Mouse (Mus musculus) brain, embryonic 18.5 days (tissue): Measurements from ENCODE around the gene Myo1d.

Source experiments
- DNase-seq: peaks from one replicate; pipeline ENCODE4 v3.0.0-alpha.2; 2012; ENCODE audit warnings: low read depth, low spot score

Myo1d gene

DNA sequence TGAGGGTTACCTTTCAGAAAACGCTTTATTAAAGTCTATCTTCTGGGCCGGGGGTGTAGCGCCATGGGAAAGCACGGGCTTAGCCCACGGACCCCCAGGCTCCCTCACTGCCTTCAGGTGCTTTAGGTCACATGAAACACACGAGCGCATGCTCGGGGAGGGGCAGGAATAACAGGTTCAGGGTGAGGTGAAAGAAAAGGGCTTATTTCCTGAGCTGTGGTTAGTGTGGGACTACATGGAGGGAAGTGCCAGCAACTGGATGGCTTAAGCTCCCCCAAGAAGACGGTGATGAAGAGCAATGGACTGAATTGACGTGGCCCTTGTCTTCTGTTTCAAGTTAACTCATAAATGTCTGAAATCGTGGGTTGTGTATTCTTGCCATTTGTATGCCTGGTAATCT lies 226.8 kb downstream of the Myo1d start:
- no peak for DNase-seq

DNA sequence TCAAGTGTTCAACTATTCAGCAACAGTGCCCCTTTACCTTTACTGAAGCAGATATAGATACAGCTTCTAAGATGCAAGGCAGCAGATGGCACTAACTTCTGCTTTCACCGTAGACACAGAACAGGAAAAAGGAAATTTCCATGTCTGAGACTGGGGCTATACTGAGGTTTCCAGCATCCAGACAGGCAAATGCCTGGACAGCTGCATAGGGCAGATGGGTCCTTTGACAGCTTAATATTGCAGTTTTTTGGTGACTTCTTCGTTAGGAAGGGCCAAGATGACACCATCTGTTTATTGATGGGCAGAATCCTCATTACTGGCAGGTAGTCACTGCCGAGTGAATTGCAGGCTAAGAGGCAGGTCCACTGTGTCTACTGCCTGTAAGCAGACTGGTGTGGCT lies 228.2 kb downstream of the Myo1d start:
- DNase-seq = no peak

DNA sequence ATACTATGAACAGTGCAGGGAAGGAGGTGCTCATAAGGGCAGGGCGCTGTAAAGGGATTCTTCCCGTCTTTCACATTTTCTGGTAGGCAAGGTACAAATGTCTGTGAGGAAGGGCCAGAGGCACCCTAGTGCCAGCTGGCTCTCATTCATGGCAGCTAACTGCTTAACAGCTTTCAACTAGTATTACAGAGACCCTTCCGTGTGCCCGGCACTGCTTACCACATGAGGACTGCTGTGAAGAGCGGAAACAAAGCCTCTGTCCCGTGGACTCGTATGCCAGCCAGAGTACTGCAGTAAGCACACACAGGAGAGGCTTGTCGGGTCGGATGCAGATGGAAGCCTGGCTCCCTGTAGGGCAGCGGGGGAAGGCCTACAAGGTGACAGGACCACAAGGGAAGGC lies 229.6 kb downstream of the Myo1d start:
- no peak for DNase-seq

DNA sequence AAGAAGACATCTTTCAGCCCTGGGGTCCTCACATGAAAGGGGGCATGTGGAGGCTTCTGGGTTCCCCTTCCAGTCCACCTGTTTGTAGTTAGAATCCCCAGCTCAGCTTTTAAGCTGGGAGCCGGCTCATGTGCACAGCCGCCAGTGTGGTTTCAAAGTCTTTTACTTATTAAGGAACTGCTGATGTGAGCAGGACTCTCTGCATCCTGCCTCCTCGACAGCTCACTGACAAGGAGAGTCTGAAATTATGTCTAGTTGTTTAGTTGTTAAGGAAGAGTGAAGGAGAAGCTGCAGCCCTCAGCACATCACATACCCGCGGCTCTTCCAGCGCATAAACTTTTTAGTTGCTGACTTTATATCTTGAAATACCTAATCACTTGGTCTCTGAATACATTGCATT lies 230.0 kb downstream of the Myo1d start:
- no peak for DNase-seq

DNA sequence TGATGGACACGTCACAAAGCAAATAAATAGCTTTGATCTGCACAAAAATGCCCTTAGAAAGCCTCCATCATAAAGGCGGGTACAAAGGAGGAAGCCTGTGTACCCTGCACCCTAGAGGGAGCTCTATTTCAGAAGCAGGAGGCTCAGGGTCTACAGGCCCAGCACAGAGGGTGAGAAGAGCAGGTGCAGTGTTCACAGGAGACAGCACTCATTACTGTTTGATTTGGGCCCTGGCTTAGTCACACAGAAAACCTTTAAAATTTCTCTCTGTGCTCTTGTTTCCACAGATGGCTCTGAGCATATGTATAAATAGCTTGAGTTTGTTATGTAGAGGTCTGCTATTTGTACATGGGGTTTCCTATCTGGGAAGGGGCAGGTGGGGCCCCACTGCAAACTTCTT lies 233.6 kb downstream of the Myo1d start:
- DNase-seq = no peak

DNA sequence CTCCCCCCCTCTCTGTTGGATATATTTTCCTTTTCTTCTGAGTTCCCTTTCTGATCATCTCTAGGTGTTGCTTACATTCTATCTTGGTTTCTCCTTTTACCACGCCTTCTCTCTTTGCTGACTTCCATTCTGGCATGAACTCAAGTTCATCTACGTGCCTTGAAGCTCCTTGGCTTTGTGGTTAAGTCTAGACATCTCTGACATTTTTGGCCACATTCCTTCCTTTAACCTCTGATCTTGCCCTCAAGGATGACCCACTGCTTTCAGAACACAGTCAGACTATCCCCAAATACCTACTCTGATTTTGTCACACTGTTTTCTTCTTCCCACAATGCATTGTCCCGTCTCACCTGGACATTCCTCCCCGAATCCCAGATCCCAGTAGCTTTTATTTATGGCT lies 240.8 kb downstream of the Myo1d start:
- no peak for DNase-seq

DNA sequence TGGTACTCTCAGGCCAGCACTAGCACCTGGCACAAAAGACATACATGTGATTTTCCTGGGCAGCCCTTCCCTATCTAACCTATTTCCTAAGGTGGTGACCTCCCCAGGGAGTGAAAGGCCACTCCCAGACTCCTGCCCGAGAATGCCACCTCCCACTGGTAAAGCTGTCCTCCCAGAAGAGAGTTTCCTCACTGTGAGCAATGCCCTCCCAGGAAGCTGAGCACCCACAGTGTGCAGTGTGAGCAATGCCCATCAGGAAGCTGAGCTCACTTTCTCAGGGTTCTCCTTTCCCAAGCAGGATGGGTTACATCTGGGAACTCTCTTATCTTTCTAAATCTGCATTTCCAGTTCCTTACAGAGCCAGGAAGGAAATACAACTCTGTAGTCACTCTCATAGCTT lies 246.9 kb downstream of the Myo1d start:
- no peak for DNase-seq

DNA sequence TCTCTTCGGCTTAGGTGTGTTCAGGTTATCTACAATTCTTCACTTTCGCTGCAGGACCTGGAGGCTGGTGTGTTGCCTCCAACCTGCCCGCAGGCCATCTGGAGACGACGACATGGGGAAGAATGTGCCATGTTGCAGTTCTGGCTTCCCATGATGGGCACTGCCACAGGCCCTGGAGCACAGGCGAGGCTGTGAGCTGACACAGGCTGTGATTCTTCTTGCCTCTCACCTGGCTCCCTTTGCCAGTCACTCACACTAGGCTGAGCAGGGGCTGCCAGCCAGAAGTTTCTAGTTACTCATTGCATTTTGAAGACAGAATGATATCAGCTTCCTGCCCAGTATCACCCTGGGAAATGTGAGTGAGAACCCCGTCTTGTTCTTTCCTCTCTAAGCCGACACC lies 250.7 kb downstream of the Myo1d start:
- no peak for DNase-seq

DNA sequence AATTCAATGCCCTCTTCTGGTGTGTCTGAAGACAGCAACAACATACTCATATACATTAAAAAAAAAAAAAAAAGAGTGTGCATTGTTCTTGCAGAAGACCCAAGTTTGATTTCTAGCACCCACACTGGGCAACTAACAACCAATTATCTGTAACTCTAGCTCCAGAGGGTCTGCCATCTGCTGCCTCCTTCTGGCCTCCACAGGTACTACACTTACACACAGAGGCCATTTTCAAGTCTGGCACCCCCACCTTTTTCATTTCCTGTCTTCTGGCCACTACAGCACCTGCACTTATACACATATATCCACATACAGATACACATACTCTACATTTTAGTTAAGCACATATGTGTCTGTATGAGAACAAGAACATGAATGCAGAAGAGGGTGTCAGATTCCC lies 252.1 kb downstream of the Myo1d start:
- no peak for DNase-seq

DNA sequence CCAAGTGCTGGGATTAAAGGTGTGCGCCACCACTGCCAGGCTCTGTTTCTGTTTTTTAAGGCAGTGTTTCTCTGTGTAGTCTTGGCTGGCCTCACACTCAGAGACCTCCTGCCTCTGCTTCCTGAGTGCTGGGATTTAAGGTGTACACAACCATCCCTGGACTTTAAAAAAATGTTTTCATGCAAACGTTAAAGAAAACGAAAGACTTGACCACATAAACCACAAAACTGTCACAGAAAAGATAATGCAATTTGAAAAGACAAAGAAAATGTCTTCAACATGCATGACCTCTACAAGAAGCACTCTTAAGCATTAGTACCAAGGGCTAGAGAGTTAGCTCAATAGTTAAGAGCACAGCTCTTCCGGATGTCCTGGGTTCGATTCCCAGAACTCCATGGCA lies 255.6 kb downstream of the Myo1d start:
- no peak for DNase-seq

DNA sequence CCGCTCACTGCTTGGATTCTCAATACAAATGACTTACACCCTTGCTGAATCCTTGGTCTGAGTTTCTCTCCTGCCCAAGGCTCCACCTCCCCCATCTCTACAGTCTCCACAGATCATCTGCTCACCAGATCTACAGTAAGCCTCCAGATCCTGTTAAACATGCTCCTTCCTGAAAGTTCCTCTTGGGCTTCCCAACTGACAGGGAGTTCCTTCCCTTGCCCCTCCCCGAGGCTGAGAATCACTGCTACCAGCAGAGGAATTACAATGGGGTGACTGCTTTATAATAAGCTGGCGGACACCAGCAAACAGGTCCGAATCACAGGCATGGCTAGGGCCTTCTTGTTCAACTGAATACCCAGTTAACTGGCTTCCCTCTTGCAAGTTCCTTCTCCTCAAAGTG lies 256.4 kb downstream of the Myo1d start:
- DNase-seq = no peak

DNA sequence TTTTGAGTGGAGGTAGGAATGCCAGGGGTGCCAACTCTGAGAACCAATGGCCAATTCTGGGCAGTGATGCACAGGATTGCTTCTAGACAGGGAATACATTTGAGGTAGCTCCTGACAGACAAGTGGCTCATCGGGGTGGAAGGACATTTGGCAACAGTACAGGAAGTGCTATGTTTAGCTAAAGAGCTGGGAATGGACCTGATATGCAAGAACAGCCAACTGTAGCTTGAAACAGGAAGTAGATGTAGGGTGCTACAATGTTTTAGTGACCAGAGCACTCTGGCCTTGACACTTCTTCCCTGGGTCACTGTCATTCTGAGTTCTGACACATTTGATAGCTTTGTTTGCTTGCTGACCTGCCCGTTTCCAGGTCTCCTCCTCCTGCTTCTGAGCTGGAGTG lies 257.0 kb downstream of the Myo1d start:
- DNase-seq = no peak

DNA sequence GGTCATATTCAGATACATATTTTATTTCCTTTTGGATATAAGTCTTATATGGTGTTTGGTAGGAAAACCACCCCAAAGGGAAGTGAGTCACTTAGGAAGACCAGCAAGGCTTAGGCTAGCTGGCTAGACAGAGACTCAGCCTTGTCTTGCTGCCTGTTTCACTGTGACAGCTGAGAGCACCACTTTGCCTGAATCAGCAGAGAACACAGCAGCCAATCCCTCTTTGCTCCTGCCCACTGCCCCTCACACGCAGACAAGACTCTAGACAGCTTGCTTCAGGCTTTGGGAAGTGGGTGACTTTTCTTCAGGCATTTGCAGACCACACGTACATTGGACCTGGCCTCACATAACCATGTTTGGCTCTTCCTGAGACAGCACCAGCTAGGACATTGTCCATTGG lies 258.7 kb downstream of the Myo1d start:
- DNase-seq = no peak

DNA sequence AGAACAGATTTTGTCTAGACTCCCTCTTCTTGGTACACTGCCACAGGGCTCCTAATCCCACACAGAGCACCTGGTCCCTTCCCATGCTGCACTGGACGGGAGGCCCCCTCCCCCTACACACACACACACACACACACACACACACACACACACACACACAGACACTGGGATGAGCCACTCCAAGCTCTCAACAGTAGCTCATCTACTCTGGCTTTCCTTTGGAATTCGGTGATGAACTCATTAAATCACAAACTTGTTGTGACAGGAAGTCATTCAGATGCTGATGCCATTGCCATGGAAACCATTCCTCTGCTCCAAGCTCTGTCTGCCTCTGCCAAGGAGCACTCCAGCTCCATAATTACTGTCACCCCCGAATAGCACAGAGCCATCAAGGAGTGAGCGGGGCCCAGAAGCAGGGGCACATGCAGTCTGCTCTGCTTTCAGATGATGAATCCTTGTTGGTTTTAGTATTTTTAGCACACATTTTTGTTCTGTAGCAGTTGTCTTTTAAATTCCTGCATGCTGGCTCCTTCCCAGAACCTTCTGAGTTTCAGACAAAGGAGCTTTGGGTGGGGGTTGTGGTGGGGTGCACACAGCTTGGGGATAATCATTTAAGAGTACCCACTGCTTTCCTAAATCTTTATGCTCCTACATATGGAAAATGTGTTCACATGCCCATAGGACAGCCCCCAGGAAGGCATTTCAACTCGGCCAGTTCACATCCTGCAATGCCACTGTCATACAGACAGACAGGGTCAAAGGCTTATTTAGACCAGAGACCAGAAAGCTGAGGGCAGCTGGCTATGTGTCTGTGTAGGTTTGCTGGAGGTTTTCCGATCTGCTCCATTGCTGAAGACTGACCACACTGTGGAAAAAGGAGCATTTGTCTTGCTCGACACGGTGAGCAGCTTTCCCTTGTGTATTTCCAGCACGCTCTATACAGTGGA lies 261.1 kb downstream of the Myo1d start:
- DNase-seq = peak; percentile 93

DNA sequence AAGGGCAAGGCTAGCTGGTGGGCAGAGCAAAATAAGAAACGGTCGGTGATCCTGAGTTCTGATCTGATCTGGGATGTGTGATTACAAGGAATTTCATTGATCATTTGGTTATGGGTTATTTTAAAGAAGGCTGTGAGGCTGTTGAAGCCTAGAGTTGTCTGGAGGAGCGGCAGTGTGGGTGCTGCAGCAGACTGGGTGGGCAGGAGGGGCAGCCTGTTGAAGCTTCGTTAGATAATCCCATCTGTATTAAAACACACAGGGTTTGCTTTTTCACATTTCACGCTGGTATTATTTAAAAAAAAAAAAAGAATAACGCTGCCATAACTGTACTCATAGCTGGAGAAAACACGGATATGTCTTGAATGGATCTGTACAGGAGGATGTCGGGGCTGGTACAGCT lies 263.9 kb downstream of the Myo1d start:
- DNase-seq = no peak

DNA sequence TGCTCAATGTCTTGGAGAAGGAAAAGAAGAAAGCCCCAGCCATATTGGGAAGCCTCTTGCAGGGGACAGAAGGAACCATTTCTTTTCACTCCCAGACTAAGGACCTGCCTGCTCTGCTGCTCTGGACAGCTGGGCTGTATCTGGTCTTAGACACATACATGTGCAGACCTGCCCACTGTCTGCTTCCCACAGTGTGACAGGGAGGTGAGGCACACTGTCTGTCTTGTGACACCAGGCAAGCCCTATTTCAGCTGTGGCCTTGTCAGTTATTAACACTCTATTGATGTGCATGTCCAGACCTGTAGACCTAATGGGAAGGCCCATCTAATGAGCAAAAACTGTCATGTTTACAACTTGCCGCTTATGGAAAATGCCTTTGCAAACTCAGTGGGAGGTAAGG lies 264.5 kb downstream of the Myo1d start:
- no peak for DNase-seq

DNA sequence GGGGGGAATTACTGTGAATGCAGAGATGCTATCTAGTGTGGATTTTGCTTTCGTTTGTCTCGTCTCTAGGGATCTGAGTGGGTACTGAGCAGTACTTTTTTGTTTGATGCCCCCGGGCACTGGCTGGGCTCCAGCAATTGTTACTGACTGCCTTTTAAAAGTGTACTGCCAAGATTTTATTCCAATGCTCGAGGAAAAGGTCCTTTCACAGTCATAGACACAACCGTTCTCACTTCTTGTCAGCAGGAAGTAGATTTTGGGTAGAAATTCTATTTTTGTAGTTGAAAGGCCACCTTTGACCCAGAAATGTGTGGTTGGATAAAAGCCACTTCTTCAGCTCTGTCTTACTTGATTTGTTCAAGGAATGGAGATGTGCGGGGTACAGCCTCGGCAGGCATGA lies 266.0 kb downstream of the Myo1d start:
- DNase-seq = no peak

DNA sequence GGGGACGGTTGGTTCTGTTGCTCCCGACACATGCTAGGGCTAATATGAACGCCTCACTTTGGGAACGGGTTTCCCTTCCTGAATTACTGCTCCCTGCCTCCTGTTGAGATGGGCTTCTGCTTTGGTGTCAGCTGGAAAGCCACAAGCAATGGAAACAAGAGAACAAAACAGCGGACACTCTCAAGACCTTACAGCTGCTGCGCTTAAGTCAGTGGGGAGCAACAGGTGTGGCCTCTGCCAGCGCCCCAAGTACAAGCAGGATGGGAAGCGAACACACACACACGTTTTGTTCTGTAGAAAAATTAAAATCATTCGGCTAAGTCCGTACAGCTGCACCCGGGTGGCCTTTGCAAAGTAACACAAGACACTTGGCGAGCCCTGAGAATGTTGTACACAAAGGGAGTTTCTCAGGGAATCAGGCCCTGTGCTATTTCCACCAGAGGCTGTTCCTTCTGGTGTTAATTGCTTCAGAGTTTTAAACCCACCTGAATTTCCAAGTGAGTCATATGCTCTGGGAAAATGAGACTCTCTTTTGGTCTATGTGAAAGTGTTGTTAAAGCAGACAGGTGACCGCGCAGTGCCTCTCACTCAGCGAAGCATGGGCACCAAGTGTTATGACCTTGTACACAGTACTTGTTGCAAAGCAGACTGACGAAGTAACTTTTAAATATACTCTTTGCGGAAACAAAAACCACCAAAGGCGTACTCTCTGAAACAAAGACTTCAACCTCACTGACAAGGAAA lies 267.3 kb downstream of the Myo1d start:
- no peak for DNase-seq

DNA sequence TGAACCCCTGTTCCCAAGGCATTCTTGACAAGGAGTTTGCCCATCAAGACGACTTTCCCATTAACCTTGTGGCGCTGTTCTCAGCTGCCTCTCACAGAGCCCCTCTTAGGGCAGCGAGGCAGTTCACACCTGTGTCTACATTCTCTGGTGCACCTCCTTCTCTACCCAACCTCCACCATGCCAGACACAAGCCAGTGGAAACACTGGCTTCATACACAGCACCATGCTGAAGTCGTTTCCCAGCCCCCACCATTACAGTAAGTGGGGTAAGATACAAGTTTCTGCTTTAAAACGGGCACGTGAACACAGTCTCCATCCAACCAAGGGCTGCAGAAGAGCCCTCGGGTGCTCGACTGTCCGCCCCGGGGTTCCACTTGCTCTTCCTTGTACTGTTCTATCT lies 269.7 kb downstream of the Myo1d start:
- no peak for DNase-seq

DNA sequence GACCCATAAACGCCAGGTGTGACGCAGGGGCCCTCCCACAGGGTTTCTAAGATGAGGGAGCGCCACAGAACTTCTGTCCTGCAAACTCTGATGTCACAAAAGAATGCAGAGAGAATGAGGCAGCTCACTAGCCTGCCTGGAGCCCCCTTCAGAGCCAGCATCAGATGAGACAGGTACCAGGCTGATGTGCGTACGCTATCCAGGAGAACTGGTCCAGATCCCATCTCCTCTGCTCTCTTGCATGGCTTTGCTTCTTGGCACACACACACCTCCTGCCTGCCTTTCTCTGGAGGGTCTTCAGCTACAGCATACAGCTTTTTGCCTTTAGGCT lies 270.7 kb downstream of the Myo1d start:
- DNase-seq = no peak

DNA sequence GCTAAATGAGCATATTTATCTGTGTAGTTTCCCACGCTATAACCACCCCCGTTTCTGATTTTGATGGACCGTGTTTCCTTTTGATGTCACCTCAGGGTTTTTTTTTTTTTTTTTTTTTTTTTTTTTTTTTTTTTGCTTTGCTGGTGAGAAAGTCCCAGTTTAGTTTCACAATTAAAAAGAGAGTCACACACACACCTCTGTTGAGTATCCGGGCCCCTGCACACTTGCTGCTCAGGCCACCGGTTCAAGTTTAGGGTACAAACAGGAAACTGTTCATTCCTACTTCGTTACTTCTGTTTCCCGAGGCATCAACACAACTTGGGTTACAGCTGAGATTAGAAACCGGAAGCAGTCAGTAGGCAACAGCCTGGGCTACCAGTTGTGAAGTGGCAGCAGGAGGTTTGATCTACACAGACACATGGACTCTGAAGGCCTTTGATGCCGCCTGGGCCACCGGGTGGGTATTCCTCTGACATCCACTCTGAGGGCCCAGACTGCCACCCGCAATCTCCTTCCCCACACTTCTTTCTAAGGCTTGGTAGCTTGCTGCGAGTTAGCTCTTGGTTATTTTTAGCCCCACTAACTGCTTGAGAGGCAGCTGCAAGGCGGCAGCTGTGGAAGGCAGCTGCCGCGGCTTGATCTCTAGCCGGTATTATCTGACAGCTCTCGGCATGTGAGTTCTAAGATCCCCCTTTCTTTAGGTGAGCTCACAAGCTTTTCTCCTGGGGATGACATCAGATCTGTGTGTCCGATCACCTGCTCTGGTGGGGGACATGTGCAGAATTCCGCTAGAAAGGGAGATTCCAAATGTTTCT lies 271.3 kb downstream of the Myo1d start:
- DNase-seq = no peak

DNA sequence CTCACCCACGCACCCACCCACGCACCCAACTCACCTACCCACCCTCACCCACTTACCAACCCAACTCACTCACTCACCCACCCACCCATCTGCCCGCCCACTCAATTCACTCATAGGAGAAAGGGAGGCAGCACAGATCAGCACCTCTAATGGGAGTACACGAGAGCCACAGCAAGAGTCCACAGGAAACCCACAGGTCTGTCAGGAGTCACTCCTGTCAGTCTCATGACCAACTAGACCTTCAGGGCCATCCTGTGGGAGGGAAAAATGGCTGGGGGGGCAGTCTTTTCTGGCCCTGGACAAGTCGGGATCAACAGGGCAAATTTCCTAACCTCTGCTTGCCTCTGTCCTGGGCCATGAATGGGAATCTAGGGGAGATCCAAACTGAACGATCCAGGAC lies 272.0 kb downstream of the Myo1d start:
- no peak for DNase-seq
